Mouse (Mus musculus) olfactory bulb, adult 2 months (tissue): ENCODE measurements around the gene Rtkn. TPM values are rescaled to one million over a fixed set of nuclear protein-coding genes. Genes with fewer than 3 reads are reported as not detected.

Experiments
- H3K27ac ChIP-seq: fragments of 200-500 bp; 2 replicates; pipeline ENCODE4 v1.5.1; 2012; ENCODE audit warnings: low read depth, low read length; ENCODE audit not compliant: insufficient read depth
- H3K4me1 ChIP-seq: fragments of 200-500 bp; 2 replicates; pipeline ENCODE4 v1.6.1; 2012; ENCODE audit warnings: low read length; ENCODE audit not compliant: control insufficient read depth, insufficient read depth
- H3K4me3 ChIP-seq: fragments of 200-500 bp; 2 replicates; pipeline ENCODE4 v1.5.1; 2012; ENCODE audit warnings: mild to moderate bottlenecking, low read depth, low read length, moderate library complexity; ENCODE audit not compliant: insufficient read depth
- CTCF ChIP-seq: fragments of 200-500 bp; IDR thresholded peaks from 2 replicates; pipeline ENCODE4 v1.5.1; 2012; ENCODE audit warnings: low read depth, mild to moderate bottlenecking, low read length, moderate library complexity; ENCODE audit not compliant: insufficient read depth
- POLR2A ChIP-seq: fragments of 200-500 bp; IDR thresholded peaks from 2 replicates; pipeline ENCODE4 v1.6.1; 2012; ENCODE audit warnings: mild to moderate bottlenecking, low read depth, low read length, moderate library complexity; ENCODE audit not compliant: insufficient read depth
- WGBS: fragments of 180-500 bp; shearing (Covaris S2); methylation state at CpG from one replicate; pipeline ENCODE4 v1.1.7; 2018; 5-methylcytosine and 5-hydroxymethylcytosine counted together
- polyA plus RNA-seq: library from polyadenylated mRNA; stranded (reverse); fragments of >200 nt; gene quantifications from 2 replicates; pipeline ENCODE4 v1.2.4, GENCODE M21; 2012; ENCODE audit warnings: low replicate concordance; ENCODE audit not compliant: missing spikeins, insufficient read depth, insufficient read length

The Rtkn gene
- polyA plus RNA-seq, 1 experiment: not detected

- H3K4me1 ChIP-seq: peaks cover 6% of the 10 kb centered on the region
- no peak overlapping the region for H3K27ac ChIP-seq
- TF ChIP-seq CTCF (no peak), POLR2A (no peak)
- H3K4me3 ChIP-seq: no peak overlapping the region
- WGBS: 50% methylated on average over 19 of the region's 19 CpGs
Measured at GRCm38 (mm10) chr6:83161442-83161841, 26.2 kb downstream of the Rtkn start.

GRCm38 (mm10) chr6:83161921-83162641, 26.8 kb downstream of the Rtkn start:
- Histone ChIP-seq H3K4me3 (no peak overlapping the region), H3K4me1 (peaks cover 6% of the 10 kb centered on the region), H3K27ac (no peak overlapping the region)
- WGBS: 26% methylated on average over 49 of the region's 49 CpGs
- TF ChIP-seq CTCF (no peak), POLR2A (no peak)

GRCm38 (mm10) chr6:83162701-83163100, 27.4 kb downstream of the Rtkn start:
- Histone ChIP-seq H3K27ac (no peak overlapping the region), H3K4me1 (peaks cover 6% of the 10 kb centered on the region), H3K4me3 (no peak overlapping the region)
- WGBS: 3% methylated on average over 8 of the region's 8 CpGs
- no peak for TF ChIP-seq CTCF
- no peak for TF ChIP-seq POLR2A

GRCm38 (mm10) chr6:83165026-83165606, 29.9 kb downstream of the Rtkn start:
- 1% methylated on average over 6 of the region's 6 CpGs for WGBS
- TF ChIP-seq POLR2A (no peak), CTCF (no peak)
- Histone ChIP-seq H3K4me1 (peaks cover 17% of the 10 kb centered on the region), H3K27ac (no peak overlapping the region), H3K4me3 (peak overlapping the region; percentile 80)

- peak within 1 kb of the TSS; percentile 80 for H3K4me3 ChIP-seq
- TF ChIP-seq POLR2A: peak; percentile 70
- peak; percentile 46; the same call in 1 of the 2 replicates for TF ChIP-seq CTCF
- peak within 1 kb of the TSS; percentile 96 for H3K27ac ChIP-seq
- H3K4me1 ChIP-seq: peaks cover 17% of the 10 kb centered on the region
- WGBS: under 1% methylated on average over 58 of the region's 58 CpGs
Measured at GRCm38 (mm10) chr6:83165607-83166242, 30.5 kb downstream of the Rtkn start, which contains the start of gene Dctn1. Gene Dctn1 (plus strand): TSS chr6:83165920.

GRCm38 (mm10) chr6:83166243-83166630, 31.0 kb downstream of the Rtkn start:
- H3K4me1 ChIP-seq: peaks cover 20% of the 10 kb centered on the region
- under 1% methylated on average over 12 of the region's 12 CpGs for WGBS
- H3K27ac ChIP-seq: peak overlapping the region; percentile 18
- TF ChIP-seq CTCF (no peak), POLR2A (no peak)
- peak overlapping the region; percentile 80 for H3K4me3 ChIP-seq

GRCm38 (mm10) chr6:83169872-83170271, 34.6 kb downstream of the Rtkn start:
- WGBS: 44% methylated on average over 5 of the region's 5 CpGs
- Histone ChIP-seq H3K4me1 (peaks cover 20% of the 10 kb centered on the region), H3K4me3 (no peak overlapping the region), H3K27ac (no peak overlapping the region)
- TF ChIP-seq CTCF (no peak), POLR2A (no peak)

GRCm38 (mm10) chr6:83171063-83171462, 35.8 kb downstream of the Rtkn start:
- WGBS: 28% methylated on average over 5 of the region's 5 CpGs
- Histone ChIP-seq H3K27ac (no peak overlapping the region), H3K4me3 (peak overlapping the region; percentile 24; the same call in 1 of the 2 replicates), H3K4me1 (peaks cover 21% of the 10 kb centered on the region)
- no peak for TF ChIP-seq CTCF
- no peak for TF ChIP-seq POLR2A

- TF ChIP-seq POLR2A (0 out of 2 replicates have a peak, but pooled peaks have one; percentile 20), CTCF (no peak)
- Histone ChIP-seq H3K27ac (peak overlapping the region; percentile 58), H3K4me1 (peaks cover 23% of the 10 kb centered on the region), H3K4me3 (peak overlapping the region; percentile 51)
- 40% methylated on average over 9 of the region's 9 CpGs for WGBS
Measured at GRCm38 (mm10) chr6:83172240-83172920, 37.1 kb downstream of the Rtkn start.
